Mouse (Mus musculus) embryonic facial prominence, embryonic 15.5 days (tissue): ENCODE measurements around the gene A2m. TPM values are rescaled to one million over a fixed set of nuclear protein-coding genes. Genes with fewer than 3 reads are reported as not detected.

Experiments
- polyA plus RNA-seq: library from polyadenylated mRNA; unstranded; fragments of >200 nt; fragmentation: Nextera tagmentation; extraction: Ambion mirVana; gene quantifications from 2 replicates; pipeline ENCODE4 v1.2.1, GENCODE M21; 2015

A2m gene
- polyA plus RNA-seq, 1 experiment from 2014 or later: 1.5 TPM

Other genes starting within 250 kb of the A2m start
- 0.27 and 0.34 TPM in 2 replicates for gene Iqsec3, start 161.7 kb upstream of the A2m start, polyA plus RNA-seq
- not detected in 2 replicates for gene Gm7298, start 97.6 kb downstream of the A2m start, polyA plus RNA-seq
- gene Mug1, start 203.2 kb downstream of the A2m start, polyA plus RNA-seq: not detected in 2 replicates